Mouse (Mus musculus) MEL (cell line): ENCODE results near the gene Abcg1.

Experiments
- CHD1 ChIP-seq: IDR thresholded peaks from 2 replicates; pipeline ENCODE4 v1.6.1; 2012; ENCODE audit warnings: low read depth, mild to moderate bottlenecking, inconsistent platforms, low read length, improper control_type of control experiment
- CTCF ChIP-seq, 3 experiments: IDR thresholded peaks in 2 of 3; conservative IDR thresholded peaks in 1 of 3; 2 replicates each; pipeline ENCODE4 v1.5.1; 2011 to 2012; ENCODE audit warnings: low read length in 3 of 3, low read depth in 2 of 3, mild to moderate bottlenecking in 2 of 3, improper control_type of control experiment in 1 of 3, inconsistent platforms in 1 of 3, mixed read lengths in 1 of 3, moderate library complexity in 1 of 3; ENCODE audit not compliant: control insufficient read depth in 1 of 3, insufficient read depth in 1 of 3, poor library complexity in 1 of 3, severe bottlenecking in 1 of 3
- MAFK ChIP-seq: IDR thresholded peaks from 2 replicates; pipeline ENCODE4 v1.6.1; 2011; ENCODE audit warnings: low read depth, mild to moderate bottlenecking, low read length, improper control_type of control experiment, borderline replicate concordance
- POLR2A ChIP-seq, 2 experiments: IDR thresholded peaks; 2 replicates each; pipeline ENCODE4 v1.6.1; 2011 to 2012; ENCODE audit warnings: low read length in 2 of 2, mild to moderate bottlenecking in 2 of 2, control low read depth in 1 of 2, improper control_type of control experiment in 1 of 2, low read depth in 1 of 2, moderate library complexity in 1 of 2; ENCODE audit not compliant: control insufficient read depth in 1 of 2, insufficient read depth in 1 of 2, poor library complexity in 1 of 2
- POLR2AphosphoS2 ChIP-seq: IDR thresholded peaks from 2 replicates; pipeline ENCODE4 v1.6.1; 2011; ENCODE audit warnings: low read length, improper control_type of control experiment
- ZNF384 ChIP-seq: IDR thresholded peaks from 2 replicates; pipeline ENCODE4 v1.6.1; 2012; ENCODE audit warnings: low read depth, mild to moderate bottlenecking, inconsistent platforms, low read length, improper control_type of control experiment

- TF ChIP-seq POLR2A (IDR thresholded peaks at IDR 0.05; ENCODE audit: control insufficient read depth in 1 of 2, insufficient read depth in 1 of 2, low read depth in 1 of 2, low read length in 2 of 2, poor library complexity in 1 of 2) (no peak), CHD1 (no peak), MAFK (no peak), CTCF (IDR thresholded peaks at IDR 0.05 in 2 of 3, conservative IDR thresholded peaks at IDR 0.05 in 1 of 3; ENCODE audit: control insufficient read depth in 1 of 3, insufficient read depth in 1 of 3, low read depth in 2 of 3, low read length in 3 of 3, poor library complexity in 1 of 3, severe bottlenecking in 1 of 3) (no peak), POLR2AphosphoS2 (no peak), ZNF384 (no peak)
Measured at GRCm38 (mm10) chr17:31129452-31129851, 72.0 kb downstream of the Abcg1 start, which contains the start of gene Tff3.
